In the genomic region with DNA sequence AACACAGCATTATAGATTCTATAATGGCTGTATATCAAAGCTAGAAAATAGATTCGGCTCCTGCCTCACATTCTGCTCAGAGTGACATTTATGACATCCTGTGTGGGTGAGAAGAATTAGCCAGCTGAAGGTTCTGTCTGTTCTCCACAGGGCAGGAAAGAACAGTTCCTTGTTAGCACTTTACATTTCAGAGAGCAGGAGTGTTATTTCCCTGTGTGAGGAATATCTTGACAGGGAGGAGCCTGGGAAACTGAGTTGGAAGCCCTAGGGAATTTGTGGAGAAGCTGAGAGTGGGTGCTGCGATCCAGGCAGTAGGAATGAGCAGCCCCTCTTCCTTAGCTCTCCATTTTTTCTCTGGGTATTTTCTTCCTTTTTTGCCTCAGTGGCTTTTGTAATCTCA, we compare ENCODE assay signal across 18 mouse cellular contexts.
"Had no signal": no experiment of that assay in that cellular context is flagged by ENCODE, and none has a peak within 500 bp of the region (broad histone marks: within the 10 kb centered on the region; RNA-seq: fewer than 3 reads in every experiment).

No protein-coding gene starts in this region.

- H3K36me3 ChIP-seq: liver, embryonic 12.5 days; midbrain, embryonic 10.5 days; midbrain, embryonic 13.5 days; midbrain, embryonic 15.5 days; neural tube, embryonic 13.5 days; neural tube, embryonic 15.5 days had no signal

- H3K4me3 ChIP-seq: liver, embryonic 12.5 days; midbrain, embryonic 10.5 days; midbrain, embryonic 13.5 days; midbrain, embryonic 15.5 days; myocyte; neural tube, embryonic 13.5 days; neural tube, embryonic 15.5 days had no signal

- H3K9ac ChIP-seq: liver, embryonic 12.5 days; liver, embryonic 14.5 days; lung, embryonic 14.5 days; midbrain, embryonic 13.5 days; midbrain, embryonic 15.5 days; neural tube, embryonic 13.5 days; neural tube, embryonic 15.5 days had no signal

- H3K9me3 ChIP-seq: liver, embryonic 12.5 days; midbrain, embryonic 10.5 days; midbrain, embryonic 13.5 days; midbrain, embryonic 15.5 days; neural tube, embryonic 13.5 days; neural tube, embryonic 15.5 days had no signal

- H3K4me2 ChIP-seq: liver, embryonic 12.5 days; lung, embryonic 14.5 days; midbrain, embryonic 13.5 days; midbrain, embryonic 15.5 days; neural tube, embryonic 13.5 days; neural tube, embryonic 15.5 days had no signal

- H3K27ac ChIP-seq: liver, embryonic 12.5 days; liver, embryonic 14.5 days; midbrain, embryonic 10.5 days; midbrain, embryonic 13.5 days; midbrain, embryonic 15.5 days; neural tube, embryonic 13.5 days; neural tube, embryonic 15.5 days had no signal

- ATAC-seq: liver, embryonic 12.5 days; midbrain, embryonic 13.5 days; midbrain, embryonic 15.5 days had no signal

- H3K4me1 ChIP-seq: liver, embryonic 12.5 days; midbrain, embryonic 10.5 days; midbrain, embryonic 13.5 days; midbrain, embryonic 15.5 days; neural tube, embryonic 13.5 days; neural tube, embryonic 15.5 days had no signal

- H3K27me3 ChIP-seq: liver, embryonic 12.5 days; midbrain, embryonic 13.5 days; midbrain, embryonic 15.5 days; neural tube, embryonic 13.5 days; neural tube, embryonic 15.5 days had no signal

- DNase-seq: lung, adult 18-20 months; lung, embryonic 14.5 days; lung, postnatal 10 days; lung, postnatal 4 days; retina, postnatal 1 day; right cerebral cortex, postnatal 25 days; right cerebral cortex, postnatal 4 days; spleen, adult 18-20 months; thymus, adult 2 months; thymus, postnatal 25 days had no signal
